14 mouse cellular contexts compared by ENCODE assay signal in the genomic region with DNA sequence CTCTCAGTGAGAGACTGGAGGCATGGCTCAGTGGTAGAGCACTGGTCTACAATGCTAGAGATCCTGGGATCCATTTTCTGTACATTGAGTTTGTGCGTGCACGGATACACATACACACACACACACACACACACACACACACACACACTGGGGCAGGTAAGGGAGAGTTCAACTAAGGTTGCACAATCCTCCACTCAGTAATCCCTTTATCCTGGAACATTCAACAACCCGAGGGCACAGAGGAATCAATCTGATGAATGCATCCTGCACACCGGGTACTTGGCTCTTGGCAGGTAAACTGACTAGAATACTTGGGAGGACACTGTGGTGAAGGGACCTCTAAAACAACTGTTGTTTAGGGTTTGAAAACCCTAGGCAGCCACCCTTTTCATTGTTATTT.
"Had no signal": no experiment of that assay in that cellular context is flagged by ENCODE, and none has a peak within 500 bp of the region (broad histone marks: within the 10 kb centered on the region; RNA-seq: fewer than 3 reads in every experiment).

No protein-coding gene starts in this region.

- H3K4me1 ChIP-seq: stomach, embryonic 15.5 days had no signal

- H3K4me2 ChIP-seq: lung, embryonic 14.5 days; midbrain, embryonic 11.5 days; neural tube, embryonic 12.5 days; stomach, embryonic 15.5 days had no signal

- H3K27ac ChIP-seq: liver, embryonic 14.5 days; neural tube, embryonic 12.5 days; stomach, embryonic 15.5 days; stomach, postnatal 0 days had no signal

- DNase-seq: lung, adult 18-20 months; lung, embryonic 14.5 days; lung, postnatal 10 days; lung, postnatal 4 days; midbrain, embryonic 14.5 days; right cerebral cortex, postnatal 14 days; thymus, adult 2 months; thymus, postnatal 25 days; thymus, postnatal 4 days had no signal

- H3K9ac ChIP-seq: liver, embryonic 14.5 days; lung, embryonic 14.5 days; neural tube, embryonic 12.5 days; stomach, embryonic 15.5 days had no signal

- H3K4me3 ChIP-seq: neural tube, embryonic 12.5 days; stomach, embryonic 15.5 days had no signal

- H3K36me3 ChIP-seq: stomach, embryonic 15.5 days had no signal

- H3K27me3 ChIP-seq: neural tube, embryonic 12.5 days; stomach, embryonic 15.5 days had no signal

- H3K9me3 ChIP-seq: neural tube, embryonic 12.5 days; stomach, embryonic 15.5 days had no signal
